Mouse (Mus musculus) heart, postnatal 4 days (tissue): ENCODE results near the gene Gramd2. TPM values are rescaled to one million over a fixed set of nuclear protein-coding genes. Genes with fewer than 3 reads are reported as not detected.

ENCODE experiments used
- total RNA-seq, 2 experiments: library from RNA; stranded (reverse); gene quantifications; 2 replicates each; pipeline ENCODE4 v1.2.3; 2021

The Gramd2 gene
- total RNA-seq, 2 experiments from 2014 or later, result 0.11 TPM; not detected in 1

Other genes with a start within 250 kb of the Gramd2 start
- gene Arih1, start 193.5 kb upstream of the Gramd2 start, total RNA-seq, result 100 to 1,000 TPM in 1 of 2 experiments, 10 to 100 TPM in 1; 99.4 to 102 TPM
- 10 to 100 TPM; 33.4 to 33.7 TPM for gene Hexa, start 140.6 kb upstream of the Gramd2 start, total RNA-seq
- gene Tmem202, start 140.3 kb upstream of the Gramd2 start, total RNA-seq, result under 1 TPM; 0.23 to 0.71 TPM
- gene Celf6, start 102.2 kb upstream of the Gramd2 start, total RNA-seq, result under 1 TPM; 0.09 to 0.12 TPM
- gene Parp6, start 62.9 kb upstream of the Gramd2 start, total RNA-seq, result 10 to 100 TPM; 16.7 to 17.3 TPM
- 1,000 to 10,000 TPM; 1,087 to 1,151 TPM for gene Pkm, start 23.8 kb upstream of the Gramd2 start, total RNA-seq
- gene Senp8, start 70.6 kb downstream of the Gramd2 start, total RNA-seq, result 1 to 10 TPM; 4.3 to 4.4 TPM
- gene Myo9a, start 70.8 kb downstream of the Gramd2 start, total RNA-seq, result 10 to 100 TPM; 21.5 to 23.4 TPM